Mouse (Mus musculus) ZHBTc4 (cell line): Measurements from ENCODE around the gene Dennd5a.

Experiments
- DNase-seq: peaks from one replicate; pipeline ENCODE4 v3.0.0-alpha.2; 2011; ENCODE audit warnings: low read depth, low spot score

Gene Dennd5a

GRCm38 (mm10) chr7:109959716-109960612 is at the start of gene Dennd5a:
Gene Dennd5a, minus strand, starts transcription at chr7:109960470.
- DNase-seq: peak; percentile 70

- no peak for DNase-seq
Measured at GRCm38 (mm10) chr7:110009084-110009483, 48.8 kb upstream of the Dennd5a start.

- no peak for DNase-seq
Measured at GRCm38 (mm10) chr7:110008513-110008912, 48.2 kb upstream of the Dennd5a start.

GRCm38 (mm10) chr7:110006471-110007195 is 46.4 kb upstream of the Dennd5a start:
- no peak for DNase-seq

- DNase-seq: no peak
Measured at GRCm38 (mm10) chr7:110005976-110006375, 45.7 kb upstream of the Dennd5a start.

- no peak for DNase-seq
Measured at GRCm38 (mm10) chr7:110002968-110003367, 42.7 kb upstream of the Dennd5a start.

- no peak for DNase-seq
Measured at GRCm38 (mm10) chr7:110002092-110002491, 41.8 kb upstream of the Dennd5a start.

GRCm38 (mm10) chr7:109998388-109998787 is 38.1 kb upstream of the Dennd5a start:
- peak; percentile 77 for DNase-seq

- no peak for DNase-seq
Measured at GRCm38 (mm10) chr7:109993157-109993959, 33.1 kb upstream of the Dennd5a start.

GRCm38 (mm10) chr7:109991286-109991685 is 31.0 kb upstream of the Dennd5a start:
- DNase-seq: no peak

GRCm38 (mm10) chr7:109986775-109987174 is 26.5 kb upstream of the Dennd5a start, which contains the start of gene Tmem41b:
Gene Tmem41b, minus strand, starts transcription at chr7:109986929.
- peak; percentile 33 for DNase-seq

GRCm38 (mm10) chr7:109986133-109986669 is 25.9 kb upstream of the Dennd5a start:
- DNase-seq: peak; percentile 100

- peak; percentile 68 for DNase-seq
Measured at GRCm38 (mm10) chr7:109985661-109986132, 25.4 kb upstream of the Dennd5a start.

GRCm38 (mm10) chr7:109984608-109985007 is 24.3 kb upstream of the Dennd5a start:
- peak; percentile 71 for DNase-seq

GRCm38 (mm10) chr7:109977131-109977530 is 16.9 kb upstream of the Dennd5a start:
- DNase-seq: peak; percentile 58

GRCm38 (mm10) chr7:109975966-109976715 is 15.9 kb upstream of the Dennd5a start:
- DNase-seq: no peak

- no peak for DNase-seq
Measured at GRCm38 (mm10) chr7:109969542-109969941, 9.3 kb upstream of the Dennd5a start.

GRCm38 (mm10) chr7:109968924-109969450 is 8.7 kb upstream of the Dennd5a start:
- no peak for DNase-seq

- DNase-seq: no peak
Measured at GRCm38 (mm10) chr7:109967805-109968579, 7.7 kb upstream of the Dennd5a start.
